Mouse (Mus musculus): Measurements from ENCODE around the gene Rasgrf1.

DNA sequence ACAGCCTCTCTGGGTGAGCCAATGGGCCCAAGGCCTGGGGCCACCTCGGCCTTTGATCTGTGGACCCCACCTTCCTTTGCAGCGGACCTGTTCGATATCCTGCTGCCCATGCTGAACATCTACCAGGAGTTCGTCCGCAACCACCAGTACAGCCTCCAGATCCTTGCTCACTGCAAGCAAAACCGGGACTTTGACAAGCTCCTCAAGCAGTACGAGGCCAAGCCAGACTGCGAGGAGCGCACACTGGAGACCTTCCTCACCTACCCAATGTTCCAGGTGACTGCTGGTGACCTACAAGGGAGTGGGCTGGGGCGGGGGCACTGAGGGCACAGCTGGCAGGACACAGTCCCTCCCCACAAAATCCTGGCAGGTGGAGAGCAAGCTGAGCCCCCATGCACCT lies 60.6 kb downstream of the Rasgrf1 start:
- TF ChIP-seq CTCF (IDR thresholded peaks at IDR 0.05; ENCODE audit: insufficient read depth, low read depth, low read length), result no peak
- TF ChIP-seq POLR2A (IDR thresholded peaks at IDR 0.05; ENCODE audit: insufficient read depth, low read depth, low read length), result no peak

All from olfactory bulb, adult 2 months (tissue).